Mouse (Mus musculus): ENCODE results near the gene Llgl1.

Gene Llgl1

GRCm38 (mm10) chr11:60699524-60700075 lies at the start of gene Llgl1:
Gene Llgl1 (plus strand): TSS chr11:60699723.
- peak; percentile 83 for DNase-seq (ENCODE audit: low read depth, low spot score)

DNA sequence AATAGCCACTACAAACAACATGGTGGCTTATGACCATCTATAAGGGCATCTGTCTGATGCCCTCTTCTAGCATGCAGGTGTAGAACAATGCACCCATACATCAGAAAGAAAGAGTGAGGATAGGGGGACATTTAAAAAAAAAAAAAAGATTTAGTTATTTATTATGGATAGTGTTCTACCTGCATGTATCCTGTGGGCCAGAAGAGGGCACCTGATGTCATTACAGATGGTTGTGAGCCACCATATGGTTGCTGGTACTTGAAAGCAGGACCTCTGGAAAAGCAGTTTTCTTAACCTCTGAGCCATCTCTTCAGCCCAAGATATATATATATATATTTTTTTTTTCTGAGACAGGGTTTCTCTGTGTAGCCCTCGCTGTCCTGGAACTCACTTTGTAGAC lies 3.4 kb upstream of the Llgl1 start:
- no peak for DNase-seq (ENCODE audit: low read depth, low spot score)

DNA sequence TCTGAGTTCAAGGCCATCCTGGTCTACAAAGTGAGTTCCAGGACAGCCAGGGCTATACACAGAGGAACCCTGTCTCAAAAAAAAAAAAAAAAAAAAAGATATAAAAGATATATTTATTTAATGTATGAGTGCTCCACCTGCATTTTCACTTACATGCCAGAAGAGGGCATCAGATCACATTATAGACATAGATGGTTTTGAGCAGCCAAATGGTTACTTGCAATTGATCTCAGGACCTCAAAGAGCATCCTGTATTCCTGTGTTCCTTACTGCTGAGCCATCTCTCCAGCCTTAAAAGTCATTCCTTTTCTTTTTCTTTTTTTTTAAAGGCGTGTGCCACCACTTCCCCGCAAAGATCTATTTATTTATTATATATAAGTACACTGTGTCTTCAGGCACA lies 2.0 kb upstream of the Llgl1 start:
- DNase-seq (ENCODE audit: low read depth, low spot score), result no peak

- no peak for DNase-seq (ENCODE audit: low read depth, low spot score)
Observed at GRCm38 (mm10) chr11:60698806-60699523, 558 bp upstream of the Llgl1 start.

- DNase-seq (ENCODE audit: low read depth, low spot score), result no peak
Observed at GRCm38 (mm10) chr11:60700320-60701185, 1.0 kb downstream of the Llgl1 start.

- no peak for DNase-seq (ENCODE audit: low read depth, low spot score)
Observed at GRCm38 (mm10) chr11:60701611-60702010, 2.1 kb downstream of the Llgl1 start.

- peak; percentile 50 for DNase-seq (ENCODE audit: low read depth, low spot score)
Observed at GRCm38 (mm10) chr11:60703131-60703530, 3.6 kb downstream of the Llgl1 start.

DNA sequence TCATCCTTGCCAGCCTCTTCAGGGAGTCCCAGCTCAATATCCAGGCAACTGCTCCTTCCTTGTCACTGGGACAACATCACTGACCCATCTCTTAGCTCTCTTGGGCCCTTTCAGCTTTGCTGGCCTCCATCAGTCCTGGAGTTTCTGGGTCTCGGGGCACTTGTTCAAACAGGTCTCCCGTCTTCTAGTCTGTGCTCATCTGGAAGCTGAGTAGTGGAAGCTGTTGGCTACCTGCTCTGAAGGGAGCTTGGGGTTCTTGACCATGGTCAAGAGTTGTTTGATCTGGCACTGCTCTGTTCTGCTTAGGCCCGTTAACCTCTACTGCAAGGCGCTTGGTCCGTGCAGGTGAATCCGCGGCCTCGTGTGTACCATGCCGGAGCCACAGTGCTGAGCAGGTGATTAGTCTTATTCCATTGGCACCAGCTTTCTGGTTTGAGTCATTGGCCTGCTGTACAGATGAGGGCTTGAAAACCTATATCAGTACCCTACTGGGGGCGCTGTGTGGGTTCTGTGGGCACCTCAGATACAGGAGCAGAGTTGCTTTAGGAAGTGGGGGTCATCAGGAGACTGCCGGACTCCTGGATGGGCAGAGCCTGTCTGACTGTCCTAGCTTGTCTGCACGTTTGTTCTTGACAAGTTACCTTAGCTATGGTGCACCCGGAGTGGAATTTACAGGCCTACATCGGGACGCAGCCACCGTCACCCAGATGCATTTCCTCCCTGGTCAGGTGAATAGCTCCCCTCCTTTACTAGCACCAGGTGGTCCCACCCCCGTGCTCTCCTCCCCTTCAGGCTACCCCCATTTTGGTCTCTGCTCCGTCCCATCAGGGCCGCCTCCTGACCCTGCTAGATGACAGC lies 4.7 kb downstream of the Llgl1 start:
- no peak for DNase-seq (ENCODE audit: low read depth, low spot score)

DNA sequence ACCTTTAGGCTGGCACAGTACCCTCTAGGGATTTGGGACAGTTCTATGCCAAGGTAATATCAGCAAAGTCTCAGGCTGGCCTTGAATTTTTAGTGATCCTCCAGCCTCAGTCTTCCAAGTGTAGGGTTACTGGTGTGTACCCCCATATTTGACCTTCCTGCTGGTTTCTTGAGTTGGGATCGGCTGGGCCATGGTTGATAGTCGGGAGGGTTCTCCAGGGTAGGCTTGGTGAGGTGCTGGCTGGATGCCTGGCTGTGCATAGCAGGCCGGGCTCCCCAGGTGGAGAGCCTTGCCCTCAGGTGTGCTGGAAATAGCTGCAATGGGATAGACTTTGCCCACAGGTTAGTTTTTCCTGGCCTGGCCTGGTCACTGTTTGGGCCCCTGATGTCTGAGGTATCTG lies 5.7 kb downstream of the Llgl1 start:
- no peak for DNase-seq (ENCODE audit: low read depth, low spot score)

- no peak for DNase-seq (ENCODE audit: low read depth, low spot score)
Observed at GRCm38 (mm10) chr11:60706076-60706475, 6.6 kb downstream of the Llgl1 start.

DNA sequence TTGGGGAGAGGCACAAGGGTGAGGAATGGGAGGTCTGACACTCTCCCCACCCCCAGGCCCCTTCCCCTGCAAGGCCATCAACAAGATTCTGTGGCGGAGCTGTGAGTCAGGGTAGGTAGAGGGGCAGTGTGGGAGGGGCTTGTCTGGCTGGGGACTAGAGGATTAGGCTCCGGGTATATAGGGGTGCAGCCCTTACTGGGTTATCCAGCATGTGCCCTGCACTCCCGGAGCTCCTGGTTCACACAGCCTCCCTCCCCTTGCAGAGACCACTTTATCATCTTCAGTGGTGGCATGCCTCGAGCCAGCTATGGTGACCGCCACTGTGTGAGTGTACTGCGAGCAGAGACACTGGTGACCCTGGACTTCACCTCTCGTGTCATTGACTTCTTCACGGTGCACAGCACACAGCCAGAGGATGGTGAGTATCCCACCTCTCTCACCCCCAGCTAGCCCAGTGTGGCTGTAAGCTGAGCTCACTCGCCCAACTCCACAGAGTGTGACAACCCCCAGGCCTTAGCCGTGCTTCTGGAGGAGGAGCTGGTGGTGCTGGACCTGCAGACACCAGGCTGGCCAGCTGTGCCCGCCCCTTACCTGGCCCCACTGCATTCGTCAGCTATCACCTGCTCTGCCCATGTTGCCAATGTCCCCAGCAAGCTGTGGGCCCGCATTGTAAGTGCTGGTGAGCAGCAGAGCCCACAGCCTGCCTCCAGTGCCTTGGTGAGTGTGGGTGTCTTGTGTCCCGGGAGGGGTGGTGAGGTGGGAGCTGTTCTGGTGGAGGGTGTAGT lies 7.4 kb downstream of the Llgl1 start:
- no peak for DNase-seq (ENCODE audit: low read depth, low spot score)

DNA sequence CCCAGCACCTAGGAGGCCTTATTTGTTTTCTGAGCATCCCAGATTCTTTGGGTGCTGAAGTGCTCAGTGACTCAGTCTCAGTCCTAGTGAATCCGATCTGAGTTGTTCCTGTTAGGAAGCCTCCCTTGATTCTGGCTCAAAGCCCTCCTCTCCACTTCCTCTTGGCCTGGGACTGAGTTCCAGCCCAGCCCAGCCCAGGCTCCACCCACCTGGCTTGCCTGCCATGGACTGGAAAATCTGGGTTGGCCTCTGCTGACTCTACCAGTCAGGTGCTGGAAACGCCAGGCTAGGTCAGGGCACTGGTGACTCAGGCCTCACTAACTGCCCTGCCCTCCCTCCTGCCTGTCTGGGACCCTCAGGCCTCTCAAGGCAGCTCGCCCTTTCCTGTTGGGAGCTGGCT lies 8.1 kb downstream of the Llgl1 start:
- DNase-seq (ENCODE audit: low read depth, low spot score), result no peak

- no peak for DNase-seq (ENCODE audit: low read depth, low spot score)
Observed at GRCm38 (mm10) chr11:60708631-60709030, 9.1 kb downstream of the Llgl1 start.

DNA sequence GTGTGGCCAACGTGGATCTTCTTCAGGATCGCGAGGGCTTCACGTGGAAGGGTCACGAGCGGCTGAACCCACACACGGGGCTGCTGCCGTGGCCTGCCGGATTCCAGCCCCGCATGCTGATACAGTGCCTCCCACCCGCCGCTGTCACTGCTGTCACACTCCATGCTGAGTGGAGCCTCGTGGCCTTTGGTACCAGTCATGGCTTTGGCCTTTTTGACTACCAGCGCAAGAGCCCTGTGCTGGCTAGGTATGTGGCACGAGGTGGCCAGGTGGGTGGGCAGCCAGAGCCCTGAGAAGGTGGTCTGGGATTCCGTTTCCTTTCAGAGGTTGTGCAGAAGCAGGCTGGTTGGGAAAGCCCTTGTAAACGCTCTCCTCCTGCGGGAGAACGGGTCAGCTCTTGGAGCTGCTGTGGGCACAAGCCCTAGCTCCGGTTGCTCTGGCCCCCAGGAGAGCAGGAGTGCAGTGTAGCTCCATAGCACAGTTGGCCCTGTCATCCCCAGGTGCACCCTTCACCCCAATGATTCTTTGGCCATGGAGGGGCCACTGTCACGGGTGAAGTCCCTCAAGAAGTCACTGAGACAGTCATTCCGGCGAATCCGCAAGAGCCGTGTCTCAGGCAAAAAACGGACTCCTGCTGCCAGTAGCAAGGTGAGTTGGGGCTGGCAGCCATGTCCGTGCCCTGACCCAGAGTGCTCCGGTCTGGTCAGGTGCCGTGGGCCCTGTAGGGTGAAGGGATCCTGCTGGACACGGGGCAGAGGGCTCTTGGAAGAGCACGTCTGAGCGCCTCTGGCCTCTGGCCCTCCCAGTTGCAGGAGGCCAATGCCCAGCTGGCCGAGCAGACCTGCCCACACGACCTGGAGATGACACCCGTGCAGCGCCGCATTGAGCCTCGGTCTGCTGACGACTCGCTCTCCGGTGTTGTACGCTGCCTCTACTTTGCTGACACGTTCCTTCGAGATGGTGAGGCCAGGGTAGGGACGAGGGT lies 10.2 kb downstream of the Llgl1 start:
- DNase-seq (ENCODE audit: low read depth, low spot score), result no peak

- no peak for DNase-seq (ENCODE audit: low read depth, low spot score)
Observed at GRCm38 (mm10) chr11:60711218-60711617, 11.7 kb downstream of the Llgl1 start.

GRCm38 (mm10) chr11:60712040-60712439 lies 12.5 kb downstream of the Llgl1 start:
- no peak for DNase-seq (ENCODE audit: low read depth, low spot score)

DNA sequence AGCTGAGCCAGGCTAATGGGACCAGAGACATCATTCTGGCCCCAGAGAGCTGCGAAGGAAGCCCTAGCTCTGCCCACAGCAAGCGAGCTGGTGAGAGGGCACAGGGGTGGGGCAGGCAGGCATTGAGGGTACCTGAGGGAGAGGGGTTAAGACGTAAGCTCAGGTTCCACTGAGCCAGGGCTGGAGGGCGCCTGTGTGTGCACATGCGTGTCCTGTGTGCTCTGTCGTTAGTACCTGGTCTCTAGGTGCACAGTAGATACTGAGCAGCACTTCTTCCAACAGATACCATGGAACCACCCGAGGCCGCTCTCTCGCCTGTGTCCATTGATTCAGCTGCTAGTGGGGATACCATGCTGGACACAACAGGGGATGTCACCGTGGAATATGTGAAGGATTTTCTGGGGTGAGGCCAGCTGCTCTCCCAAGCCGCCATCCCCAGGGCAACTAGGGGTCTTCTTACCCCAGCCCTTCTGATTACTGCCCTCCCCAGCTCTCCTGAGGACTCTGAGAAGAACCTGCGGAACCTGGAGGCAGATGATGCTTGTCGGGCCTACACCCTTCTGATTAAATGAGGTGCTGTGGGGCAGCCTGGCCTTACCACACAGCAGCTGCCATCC lies 13.2 kb downstream of the Llgl1 start:
- DNase-seq (ENCODE audit: low read depth, low spot score), result no peak

- no peak for DNase-seq (ENCODE audit: low read depth, low spot score)
Observed at GRCm38 (mm10) chr11:60715833-60716232, 16.3 kb downstream of the Llgl1 start.

DNA sequence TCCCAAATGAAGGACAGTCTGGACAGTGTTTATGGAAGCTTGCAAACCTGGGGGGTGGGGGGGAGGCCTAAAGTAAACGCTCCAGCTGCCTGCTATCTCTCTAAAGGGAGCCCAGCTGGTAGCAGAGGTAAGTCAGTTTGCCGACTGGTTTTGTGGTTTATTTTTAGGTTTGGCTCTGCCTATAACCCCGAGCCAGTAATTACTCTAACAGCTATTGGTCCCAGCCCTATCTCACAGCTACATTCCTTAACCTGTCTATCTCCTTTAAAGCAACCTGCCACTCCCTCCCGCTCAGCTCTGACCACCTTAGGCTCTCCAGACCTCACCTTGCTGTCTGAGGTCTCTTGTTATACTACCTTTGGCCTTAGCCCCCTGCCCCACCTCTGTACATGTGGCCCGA lies 19.7 kb downstream of the Llgl1 start:
- DNase-seq (ENCODE audit: low read depth, low spot score), result no peak
